In the genomic region with DNA sequence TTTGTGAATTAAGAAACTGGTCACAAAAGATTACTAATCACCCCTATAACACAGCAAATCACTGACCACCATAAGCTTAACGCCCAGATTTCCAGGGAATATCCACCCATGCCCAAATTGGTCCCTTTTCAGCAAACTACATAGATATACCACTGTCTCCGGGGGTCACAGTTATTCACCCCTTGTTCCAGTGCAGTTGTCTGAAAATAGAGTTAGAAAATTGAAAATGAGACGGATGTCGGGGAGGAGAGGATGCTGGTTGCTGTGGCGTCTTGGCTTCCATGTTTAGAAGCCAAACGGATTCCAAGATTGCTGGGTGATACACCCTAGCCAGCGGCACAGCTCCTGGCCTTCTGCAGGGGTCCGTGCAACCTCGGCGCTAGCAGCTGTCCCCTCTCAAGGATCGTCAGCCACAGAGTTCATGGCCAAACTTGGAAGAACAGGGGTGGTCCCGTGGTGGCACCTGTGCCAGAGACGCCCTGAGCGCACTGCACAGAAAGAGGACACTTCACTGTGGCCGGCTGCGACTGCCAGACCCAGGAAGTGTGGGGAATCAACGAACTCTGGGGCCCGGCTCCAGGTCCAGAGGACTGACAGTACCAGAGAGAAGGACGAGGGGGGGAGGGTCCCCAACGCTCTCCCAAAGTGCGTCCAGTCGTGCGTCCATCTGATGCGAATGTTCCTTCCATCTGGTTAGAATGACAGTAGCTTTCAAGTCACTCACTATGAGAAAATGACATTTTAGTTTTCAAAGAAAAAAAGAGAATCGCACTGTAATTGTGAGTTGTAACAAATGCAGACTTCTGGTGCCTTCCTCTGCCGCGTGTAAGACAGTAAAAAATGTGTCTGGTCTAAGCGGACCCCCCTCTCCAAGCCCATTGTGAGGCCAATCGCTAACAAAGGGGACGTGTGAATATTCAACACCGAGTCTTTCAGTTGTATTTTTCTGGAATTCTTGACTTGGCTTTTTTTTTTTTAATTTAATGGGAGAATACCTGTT, we compare ENCODE assay signal across 14 mouse cellular contexts. TPM values are rescaled to one million over a fixed set of nuclear protein-coding genes. Genes with fewer than 3 reads are reported as not detected.
DNase-seq lines count a peak whose midpoint lies in the region; ATAC-seq lines count a peak whose summit lies in the region.
"Had no signal": no experiment of that assay in that cellular context is flagged by ENCODE, and none has a peak within 500 bp of the region (broad histone marks: within the 10 kb centered on the region; RNA-seq: fewer than 3 reads in every experiment).

No protein-coding gene starts in this region.

- peaks cover 5% of the 10 kb centered on the region; the same call in 1 of the 2 replicates for H3K4me1 ChIP-seq in heart, embryonic 11.5 days (ENCODE audit: control insufficient read depth, insufficient read depth, low read length)
- H3K4me1 ChIP-seq in forebrain, embryonic 13.5 days, result peaks cover 23% of the 10 kb centered on the region
- peaks cover 26% of the 10 kb centered on the region for H3K4me1 ChIP-seq in hindbrain, embryonic 13.5 days (replicated peaks)
- peaks cover 23% of the 10 kb centered on the region for H3K4me1 ChIP-seq in neural tube, embryonic 12.5 days

- no peak for ATAC-seq in heart, embryonic 11.5 days (replicated peaks; ENCODE audit: insufficient number of reproducible peaks, low FRiP score, low TSS enrichment)
- ATAC-seq in forebrain, embryonic 13.5 days, result no peak
- ATAC-seq in hindbrain, embryonic 13.5 days (ENCODE audit: low FRiP score), result no peak
- ATAC-seq in neural tube, embryonic 12.5 days (ENCODE audit: low FRiP score, low read depth), result peak; percentile 19; the same call in 1 of the 2 replicates
- ATAC-seq in erythroblast, adult 5-6 weeks (replicated peaks; ENCODE audit: low FRiP score, poor library complexity, severe bottlenecking), result no peak
- ATAC-seq: activated CD4-positive, CD25-positive, alpha-beta regulatory T cell, adult 4 months had no signal

- DNase-seq in heart, adult 18-20 months, result no peak
- no peak for DNase-seq in thymus, postnatal 25 days
- DNase-seq in lung, postnatal 4 days, result no peak
- DNase-seq: cerebellum, adult 9-11 months; heart, adult 2 months had no signal

- no peak overlapping the region for H3K9ac ChIP-seq in heart, embryonic 11.5 days (ENCODE audit: low read depth, low read length)
- H3K9ac ChIP-seq in forebrain, embryonic 13.5 days, result no peak overlapping the region
- H3K9ac ChIP-seq in hindbrain, embryonic 13.5 days, result no peak overlapping the region
- H3K9ac ChIP-seq in neural tube, embryonic 12.5 days, result no peak overlapping the region
- H3K9ac ChIP-seq: embryonic facial prominence, embryonic 13.5 days had no signal

- no peak overlapping the region for H3K27ac ChIP-seq in heart, embryonic 11.5 days (ENCODE audit: low read depth, low read length)
- H3K27ac ChIP-seq in forebrain, embryonic 13.5 days, result no peak overlapping the region
- no peak overlapping the region for H3K27ac ChIP-seq in hindbrain, embryonic 13.5 days
- H3K27ac ChIP-seq in neural tube, embryonic 12.5 days, result no peak overlapping the region
- H3K27ac ChIP-seq: embryonic facial prominence, embryonic 13.5 days; heart, adult 2 months; left cerebral cortex, adult 2 months had no signal

- peak overlapping the region; percentile 44; the same call in 1 of the 2 replicates for H3K4me2 ChIP-seq in heart, embryonic 11.5 days
- H3K4me2 ChIP-seq in forebrain, embryonic 13.5 days, result peak overlapping the region; percentile 59
- H3K4me2 ChIP-seq in hindbrain, embryonic 13.5 days, result peak overlapping the region; percentile 60
- H3K4me2 ChIP-seq in neural tube, embryonic 12.5 days (replicated peaks), result peak overlapping the region; percentile 63

- no peak overlapping the region for H3K4me3 ChIP-seq in heart, embryonic 11.5 days (ENCODE audit: low read depth, low read length)
- H3K4me3 ChIP-seq in forebrain, embryonic 13.5 days, result peak overlapping the region; percentile 34
- H3K4me3 ChIP-seq in hindbrain, embryonic 13.5 days, result peak overlapping the region; percentile 38
- H3K4me3 ChIP-seq in neural tube, embryonic 12.5 days, result 0 out of 2 replicates have a peak overlapping the region, but pooled peaks have one; percentile 9
- H3K4me3 ChIP-seq: heart, adult 2 months had no signal

- H3K36me3 ChIP-seq in heart, embryonic 11.5 days (ENCODE audit: control insufficient read depth, insufficient read depth, low read length), result no peaks in the 10 kb centered on the region
- H3K36me3 ChIP-seq in forebrain, embryonic 13.5 days (ENCODE audit: poor library complexity, severe bottlenecking), result no peaks in the 10 kb centered on the region
- no peaks in the 10 kb centered on the region for H3K36me3 ChIP-seq in hindbrain, embryonic 13.5 days
- no peaks in the 10 kb centered on the region for H3K36me3 ChIP-seq in neural tube, embryonic 12.5 days
- H3K36me3 ChIP-seq: embryonic facial prominence, embryonic 13.5 days had no signal

- H3K27me3 ChIP-seq in heart, embryonic 11.5 days (ENCODE audit: control insufficient read depth, insufficient read depth, low read length), result peaks cover 84% of the 10 kb centered on the region
- H3K27me3 ChIP-seq in forebrain, embryonic 13.5 days, result peaks cover 93% of the 10 kb centered on the region
- peaks cover 95% of the 10 kb centered on the region for H3K27me3 ChIP-seq in hindbrain, embryonic 13.5 days
- peaks cover 79% of the 10 kb centered on the region for H3K27me3 ChIP-seq in neural tube, embryonic 12.5 days (replicated peaks)

- WGBS in heart, embryonic 11.5 days (ENCODE audit: insufficient replicate concordance), result 6% methylated on average over 31 of the region's 31 CpGs
- 4% methylated on average over 31 of the region's 31 CpGs for WGBS in forebrain, embryonic 13.5 days
- 2% methylated on average over 31 of the region's 31 CpGs for WGBS in hindbrain, embryonic 13.5 days
- WGBS in neural tube, embryonic 12.5 days, result 2% methylated on average over 31 of the region's 31 CpGs

- H3K9me3 ChIP-seq in heart, embryonic 11.5 days (replicated peaks; ENCODE audit: control insufficient read depth, low read length), result no peaks in the 10 kb centered on the region
- H3K9me3 ChIP-seq in forebrain, embryonic 13.5 days (replicated peaks), result no peaks in the 10 kb centered on the region
- no peaks in the 10 kb centered on the region for H3K9me3 ChIP-seq in hindbrain, embryonic 13.5 days
- H3K9me3 ChIP-seq in neural tube, embryonic 12.5 days, result no peaks in the 10 kb centered on the region
- H3K9me3 ChIP-seq: embryonic facial prominence, embryonic 13.5 days had no signal

RNA-seq across cellular contexts. Expression of gene Ptf1a, which starts 15.5 kb away (rescaled TPM):
- not detected in 2 replicates for polyA plus RNA-seq in heart, embryonic 11.5 days (2014; fragmentation: Nextera tagmentation; extraction: Ambion mirVana)
- total RNA-seq in heart, adult 18-20 months (2021), result not detected
- polyA plus RNA-seq in forebrain, embryonic 13.5 days (2015; fragmentation: Nextera tagmentation; extraction: Ambion mirVana), result 0.24 and 0.36 TPM in 2 replicates
- polyA plus RNA-seq in hindbrain, embryonic 13.5 days (2015; fragmentation: Nextera tagmentation; extraction: Ambion mirVana), result 1.3 and 3.1 TPM in 2 replicates
- polyA plus RNA-seq in neural tube, embryonic 12.5 days (2016; fragmentation: Nextera tagmentation; extraction: Ambion mirVana), result 7.7 and 10.0 TPM in 2 replicates
- total RNA-seq in erythroblast, adult 5-6 weeks (2015; ENCODE audit: low replicate concordance), result not detected in 2 replicates
- not detected in 2 replicates for total RNA-seq in erythroblast, adult 5-6 weeks (2017; ENCODE audit: low replicate concordance)
- total RNA-seq: heart, adult 2 months; left cerebral cortex, adult 2 months had no signal
- polyA plus RNA-seq: activated CD4-positive, CD25-positive, alpha-beta regulatory T cell, adult 4 months; embryonic facial prominence, embryonic 13.5 days; heart, adult 2 months; lung, embryonic 16.5 days had no signal

RNA-seq across cellular contexts. Expression of gene Msrb2, which starts 58.8 kb away (rescaled TPM):
- polyA plus RNA-seq in heart, embryonic 11.5 days (2014; fragmentation: Nextera tagmentation; extraction: Ambion mirVana), result 27.1 and 32.7 TPM in 2 replicates
- total RNA-seq in heart, adult 18-20 months (2021), result 10 to 100 TPM; 62.6 to 68.2 TPM
- polyA plus RNA-seq in forebrain, embryonic 13.5 days (2015; fragmentation: Nextera tagmentation; extraction: Ambion mirVana), result 9.8 and 10.3 TPM in 2 replicates
- polyA plus RNA-seq in hindbrain, embryonic 13.5 days (2015; fragmentation: Nextera tagmentation; extraction: Ambion mirVana), result 10.4 and 10.8 TPM in 2 replicates
- polyA plus RNA-seq in neural tube, embryonic 12.5 days (2016; fragmentation: Nextera tagmentation; extraction: Ambion mirVana), result 12.6 and 13.2 TPM in 2 replicates
- total RNA-seq in erythroblast, adult 5-6 weeks (2015; ENCODE audit: low replicate concordance), result 4.6 and 9.8 TPM in 2 replicates
- 5.6 and 34.8 TPM in 2 replicates for total RNA-seq in erythroblast, adult 5-6 weeks (2017; ENCODE audit: low replicate concordance)
